Mouse (Mus musculus) ES-E14 (cell line): ENCODE data around the gene Btbd35f30. TPM values are rescaled to one million over a fixed set of nuclear protein-coding genes. Genes with fewer than 3 reads are reported as not detected.
"Not testable (repeated sequence)": the region's sequence is repeated elsewhere in the genome, so short reads cannot be mapped to it uniquely, and the experiment has no call there.

ENCODE experiments used
- DNase-seq: peaks from one replicate; pipeline ENCODE4 v3.0.0-alpha.2; 2013; ENCODE audit warnings: low read depth, low spot score
- H3K27ac ChIP-seq: 2 replicates; pipeline ENCODE4 v1.5.1; 2012; ENCODE audit warnings: low read depth, mild to moderate bottlenecking, low read length, moderate library complexity, mixed read lengths; ENCODE audit not compliant: poor library complexity, insufficient read depth, severe bottlenecking
- H3K36me3 ChIP-seq: 2 replicates; pipeline ENCODE4 v1.6.1; 2012; ENCODE audit warnings: mild to moderate bottlenecking, low read length, moderate library complexity, mixed read lengths; ENCODE audit not compliant: control insufficient read depth, poor library complexity, insufficient read depth, severe bottlenecking
- H3K4me1 ChIP-seq, 2 experiments: fragments of 150-350 bp in 1 of 2; sonication (generic) in 1 of 2; 2 replicates each; pipeline ENCODE4 v1.6.1; 2012; ENCODE audit warnings: low read length in 2 of 2, mild to moderate bottlenecking in 1 of 2, mixed read lengths in 1 of 2; ENCODE audit not compliant: control insufficient read depth in 2 of 2, insufficient read depth in 2 of 2, poor library complexity in 1 of 2
- H3K4me3 ChIP-seq, 2 experiments: fragments of 150-350 bp in 1 of 2; sonication (generic) in 1 of 2; 2 replicates each; pipeline ENCODE4 v1.5.1; 2012; ENCODE audit warnings: low read length in 2 of 2, low read depth in 1 of 2, mild to moderate bottlenecking in 1 of 2, mixed read lengths in 1 of 2; ENCODE audit not compliant: insufficient read depth in 1 of 2, poor library complexity in 1 of 2, severe bottlenecking in 1 of 2
- H3K9ac ChIP-seq: 2 replicates; pipeline ENCODE4 v1.6.1; 2012; ENCODE audit warnings: low read depth, mild to moderate bottlenecking, low read length, mixed read lengths; ENCODE audit not compliant: poor library complexity, insufficient read depth, severe bottlenecking
- H3K9me3 ChIP-seq: fragments of 150-350 bp; sonication (generic); 2 replicates; pipeline ENCODE4 v1.6.1; 2012; ENCODE audit warnings: low read depth, mild to moderate bottlenecking, low read length; ENCODE audit not compliant: control insufficient read depth, insufficient read depth
- in situ Hi-C, 2 experiments: fragments of 600-800 bp; cut with MboI; formaldehyde crosslinking; loops; one replicate each; pipeline ENCODE4 v1.15.1; 2025; ENCODE audit warnings: low sequenced_read_pairs in 2 of 2, inconsistent platforms in 1 of 2; ENCODE audit not compliant: unreplicated experiment in 2 of 2
- total RNA-seq: library from RNA; depleted of rRNA; stranded (reverse); fragments of 300-350 nt; gene quantifications from 2 replicates; pipeline ENCODE4 v1.2.3, GENCODE M21; 2012; rRNA removed

Gene Btbd35f30
- total RNA-seq: not detected in 2 replicates

DNA sequence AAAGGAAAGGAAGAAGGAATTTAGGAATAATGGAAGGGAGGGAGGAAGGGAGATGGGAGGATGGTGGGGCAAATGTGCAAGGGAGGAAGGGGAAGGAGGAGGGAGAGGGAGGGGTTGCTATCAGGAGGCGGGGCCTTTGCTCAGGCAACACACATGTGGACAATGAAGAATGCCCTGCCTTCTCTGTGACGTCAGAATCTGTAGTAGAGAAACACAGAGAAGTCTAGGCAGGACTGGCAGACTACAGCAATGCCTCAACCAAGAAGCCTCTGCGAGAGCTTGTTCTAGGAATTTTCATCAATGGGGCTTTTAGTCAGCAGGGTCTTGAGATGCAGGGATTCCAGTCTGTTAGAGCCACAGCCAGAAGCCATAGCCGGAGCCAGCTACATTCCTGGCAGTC lies at the start of gene Btbd35f30:
Btbd35f30 (plus strand) TSS at position 301 of the 400 bp plus-strand sequence.
- H3K4me3 ChIP-seq, DNase-seq, H3K36me3 ChIP-seq, H3K9ac ChIP-seq, H3K4me1 ChIP-seq, H3K9me3 ChIP-seq, in situ Hi-C loops, H3K27ac ChIP-seq: not testable (repeated sequence)

DNA sequence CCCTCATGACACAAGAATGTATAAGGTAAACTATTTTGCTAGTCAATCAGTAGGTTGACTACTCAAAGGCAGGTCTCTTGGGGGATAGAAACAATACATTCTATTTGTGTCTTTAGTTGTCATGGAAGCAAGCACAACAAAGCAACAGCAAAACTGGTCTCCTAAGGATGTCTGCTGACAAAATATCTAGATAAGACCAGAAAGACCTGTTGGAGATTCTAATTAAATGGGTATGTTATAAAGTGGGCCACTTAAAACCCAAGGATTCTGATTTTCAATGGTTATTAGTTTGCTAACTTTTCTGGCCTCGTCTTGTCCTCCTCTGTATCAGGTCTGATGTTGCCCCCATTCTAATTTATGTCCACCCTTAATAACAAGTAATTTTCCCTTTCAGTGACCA lies 47.0 kb downstream of the Btbd35f30 start, which contains the start of gene Gm21789:
Gm21789 (plus strand) TSS at position 301 of the 400 bp plus-strand sequence.
- H3K27ac ChIP-seq, H3K4me3 ChIP-seq, H3K9me3 ChIP-seq, H3K4me1 ChIP-seq, H3K9ac ChIP-seq, in situ Hi-C loops, DNase-seq, H3K36me3 ChIP-seq: not testable (repeated sequence)

Other genes with a start within 250 kb of the Btbd35f30 start
- gene Gm5926, start 243.9 kb upstream of the Btbd35f30 start, total RNA-seq: not detected in 2 replicates
- gene Btbd35f21, start 168.5 kb upstream of the Btbd35f30 start, total RNA-seq: not detected in 2 replicates
- not detected in 2 replicates for gene Gm21789, start 47.1 kb downstream of the Btbd35f30 start, total RNA-seq
- not detected in 2 replicates for gene Btbd35f5, start 79.3 kb downstream of the Btbd35f30 start, total RNA-seq